Mouse (Mus musculus) myocyte (in vitro differentiated cells): Measurements from ENCODE around the gene Mia.

ENCODE experiments used
- E2F4 ChIP-seq: IDR thresholded peaks from one replicate; pipeline ENCODE4 v1.6.1; 2011; ENCODE audit warnings: mild to moderate bottlenecking, control low read depth, moderate library complexity; ENCODE audit not compliant: insufficient read depth
- MYOD1 ChIP-seq, 3 experiments: IDR thresholded peaks; one replicate each; pipeline ENCODE4 v1.6.1; 2011; ENCODE audit warnings: control low read depth in 2 of 3, low read depth in 2 of 3, mild to moderate bottlenecking in 2 of 3, moderate library complexity in 1 of 3; ENCODE audit not compliant: insufficient read length in 2 of 3, control insufficient read depth in 1 of 3
- MYOG ChIP-seq, 3 experiments: IDR thresholded peaks; one replicate each; pipeline ENCODE4 v1.6.1; 2011; ENCODE audit warnings: control low read depth in 2 of 3, low read depth in 2 of 3, mild to moderate bottlenecking in 2 of 3; ENCODE audit not compliant: insufficient read length in 2 of 3, control insufficient read depth in 1 of 3, insufficient read depth in 1 of 3
- POLR2A ChIP-seq: IDR thresholded peaks from one replicate; pipeline ENCODE4 v1.6.1; 2011; ENCODE audit warnings: low read depth, mild to moderate bottlenecking, control low read depth, moderate library complexity; ENCODE audit not compliant: insufficient read length
- REST ChIP-seq: IDR thresholded peaks from one replicate; pipeline ENCODE4 v1.6.1; 2011; ENCODE audit warnings: mild to moderate bottlenecking, control low read depth, moderate library complexity; ENCODE audit not compliant: insufficient read depth, insufficient read length
- SRF ChIP-seq: IDR thresholded peaks from one replicate; pipeline ENCODE4 v1.6.1; 2011; ENCODE audit warnings: low read depth; ENCODE audit not compliant: control insufficient read depth, insufficient read length
- TCF12 ChIP-seq: IDR thresholded peaks from one replicate; pipeline ENCODE4 v1.6.1; 2011; ENCODE audit warnings: mild to moderate bottlenecking, control low read depth; ENCODE audit not compliant: poor library complexity, insufficient read depth, severe bottlenecking
- USF1 ChIP-seq: IDR thresholded peaks from one replicate; pipeline ENCODE4 v1.6.1; 2011; ENCODE audit warnings: low read depth, mild to moderate bottlenecking, control low read depth, moderate library complexity

DNA sequence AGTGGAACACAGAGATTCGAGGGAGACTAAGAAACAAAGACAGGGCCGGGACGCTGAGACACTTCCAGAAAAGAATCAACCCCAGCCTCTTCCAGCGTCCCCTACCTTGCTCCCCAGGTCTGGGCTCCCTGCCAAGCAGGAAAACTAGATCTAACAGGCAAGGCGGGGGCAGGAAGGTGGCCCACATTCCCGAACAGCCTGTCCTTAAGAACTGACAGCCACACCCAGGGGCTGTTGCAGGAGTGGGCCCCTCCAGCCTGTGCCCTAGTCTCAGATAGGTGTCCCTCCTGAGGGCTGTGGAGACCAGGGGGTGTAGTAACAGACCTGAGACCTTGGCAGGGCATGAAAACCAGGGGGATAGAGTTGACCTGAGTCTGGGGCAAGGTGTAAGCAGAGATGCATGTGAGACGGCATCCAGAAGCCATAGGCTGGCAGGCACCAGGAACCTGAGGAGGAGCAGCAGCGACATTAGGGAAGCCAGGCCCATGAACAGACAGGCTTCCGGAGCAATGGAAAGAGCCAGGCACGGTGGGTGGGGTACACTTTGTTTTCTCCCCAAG is 27.7 kb downstream of the Mia start, which contains the start of gene Cyp2t4:
- no peak for TF ChIP-seq USF1
- TF ChIP-seq SRF: no peak
- TF ChIP-seq POLR2A: no peak
- no peak for TF ChIP-seq REST
- TF ChIP-seq TCF12: no peak
- no peak for TF ChIP-seq E2F4
- TF ChIP-seq MYOD1 (IDR thresholded peaks at IDR 0.05; ENCODE audit: control insufficient read depth in 1 of 3, insufficient read length in 2 of 3, low read depth in 2 of 3): no peak
- TF ChIP-seq MYOG (IDR thresholded peaks at IDR 0.05; ENCODE audit: control insufficient read depth in 1 of 3, insufficient read depth in 1 of 3, insufficient read length in 2 of 3, low read depth in 2 of 3): no peak
